Mouse (Mus musculus) left cerebral cortex, adult 8-10 months (tissue): ENCODE measurements at regions not wholly inside any gene's neighbourhood (a gene's known extent, or its start where the extent isn't known, plus 50 kb on each side); places are given as distances from the start of the nearest gene placed in this dataset.
A peak's percentile ranks its signal among the peaks of the same experiment; 100 is the strongest.

Source experiments
- DNase-seq, 2 experiments: peaks; one replicate each; pipeline ENCODE4 v3.0.0; 2022; ENCODE audit warnings: low spot score in 2 of 2

GRCm38 (mm10) chr8:49845575-49845974, 1001.8 kb upstream of the Tenm3 start:
- DNase-seq = no peak

- no peak for DNase-seq
Observed at GRCm38 (mm10) chr8:49831970-49832369, 988.2 kb upstream of the Tenm3 start.

- peak; percentile 9 to 29 for DNase-seq
Observed at GRCm38 (mm10) chr8:49829345-49829744, 985.6 kb upstream of the Tenm3 start.

GRCm38 (mm10) chr8:49826231-49826630, 982.5 kb upstream of the Tenm3 start:
- no peak for DNase-seq

GRCm38 (mm10) chr8:49825000-49825399, 981.2 kb upstream of the Tenm3 start:
- DNase-seq = no peak

GRCm38 (mm10) chr8:49822791-49823190, 979.0 kb upstream of the Tenm3 start:
- DNase-seq = no peak

GRCm38 (mm10) chr8:49799236-49799635, 955.5 kb upstream of the Tenm3 start:
- DNase-seq = no peak

- no peak for DNase-seq
Observed at GRCm38 (mm10) chr8:49796741-49797140, 953.0 kb upstream of the Tenm3 start.

- no peak for DNase-seq
Observed at GRCm38 (mm10) chr8:49794491-49794890, 950.7 kb upstream of the Tenm3 start.

- DNase-seq = no peak
Observed at GRCm38 (mm10) chr8:49769829-49770228, 926.1 kb upstream of the Tenm3 start.

GRCm38 (mm10) chr8:49738043-49738442, 894.3 kb upstream of the Tenm3 start:
- DNase-seq = no peak

GRCm38 (mm10) chr8:49729156-49729555, 885.4 kb upstream of the Tenm3 start:
- DNase-seq = no peak

- DNase-seq = no peak
Observed at GRCm38 (mm10) chr8:49712371-49712770, 868.6 kb upstream of the Tenm3 start.

GRCm38 (mm10) chr8:49708701-49709100, 865.0 kb upstream of the Tenm3 start:
- DNase-seq = no peak

- no peak for DNase-seq
Observed at GRCm38 (mm10) chr8:49699058-49699457, 855.3 kb upstream of the Tenm3 start.

GRCm38 (mm10) chr8:49696709-49697108, 853.0 kb upstream of the Tenm3 start:
- no peak for DNase-seq
